In the genomic region with DNA sequence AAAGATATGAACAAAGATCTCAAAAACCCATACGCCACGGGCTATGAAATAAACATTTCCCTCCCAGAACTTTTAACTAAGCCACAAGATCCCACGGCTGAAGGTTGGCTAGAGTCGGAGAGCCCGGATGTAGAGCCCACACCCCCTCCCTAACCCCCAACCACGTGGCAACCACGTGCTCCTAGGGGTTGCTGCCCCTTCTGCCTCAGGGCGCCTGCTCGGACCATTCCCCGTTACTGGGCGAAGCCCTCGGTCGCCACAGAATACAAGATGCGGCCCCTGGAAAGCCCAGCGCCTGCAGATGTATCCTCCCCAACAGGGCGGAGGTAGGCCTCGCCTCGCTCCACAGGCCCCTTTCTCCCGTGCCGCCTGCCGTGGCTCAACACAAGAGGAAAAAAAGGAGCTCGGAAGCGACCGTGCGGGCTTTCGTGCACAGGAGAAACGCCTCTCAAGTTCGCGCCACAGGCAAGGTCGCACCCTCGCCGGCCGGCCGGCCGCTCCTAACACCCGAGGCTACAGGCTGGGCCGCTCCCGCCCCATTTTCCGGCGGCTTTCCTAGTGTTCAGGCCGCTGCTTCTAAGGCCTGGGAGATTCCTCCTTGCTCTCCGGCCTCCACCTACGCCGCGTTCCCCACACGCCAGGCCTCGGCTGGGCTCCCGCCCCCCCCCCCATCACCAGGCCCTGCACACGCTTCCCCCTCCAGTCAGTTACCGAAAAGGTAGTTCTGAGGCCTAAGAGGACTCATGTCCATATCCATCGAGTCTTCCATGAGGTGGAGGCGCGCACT, we compare ENCODE assay signal across 1 mouse cellular context.
A peak's percentile ranks its signal among the peaks of the same experiment; 100 is the strongest.
TF ChIP-seq lines count a peak whose summit lies in the region.

No protein-coding gene starts in this region.

TF ChIP-seq in CH12.LX, 34 proteins besides CTCF, POLR2A, EP300 and RAD21:
- TF ChIP-seq CHD2 (IDR thresholded peaks at IDR 0.05; ENCODE audit: low read length) (peak; percentile 47; the same call in 1 of the 2 replicates), ZNF384 (IDR thresholded peaks at IDR 0.05; ENCODE audit: low read depth, low read length) (no peak), TCF12 (IDR thresholded peaks at IDR 0.05; ENCODE audit: low read depth, low read length) (0 out of 2 replicates have a peak, but pooled peaks have one; percentile 17), SIN3A (IDR thresholded peaks at IDR 0.05; ENCODE audit: low read length) (peak; percentile 90), JUN (IDR thresholded peaks at IDR 0.05; ENCODE audit: insufficient read depth, low read depth, low read length) (no peak), ZMIZ1 (IDR thresholded peaks at IDR 0.05; ENCODE audit: low read depth, low read length) (0 out of 2 replicates have a peak, but pooled peaks have one; percentile 67), SMC3 (IDR thresholded peaks at IDR 0.05; ENCODE audit: low read depth, low read length) (no peak), ZC3H11A (IDR thresholded peaks at IDR 0.05; ENCODE audit: low read depth, low read length) (no peak), ETS1 (conservative IDR thresholded peaks at IDR 0.05; ENCODE audit: low read depth, low read length) (no peak), GABPA (IDR thresholded peaks at IDR 0.05; ENCODE audit: insufficient replicate concordance, low read depth, low read length) (no peak), PAX5 (IDR thresholded peaks at IDR 0.05; ENCODE audit: low read length) (no peak), IRF4 (IDR thresholded peaks at IDR 0.05; ENCODE audit: low read depth, low read length) (peak; percentile 4; the same call in 1 of the 2 replicates), ELF1 (IDR thresholded peaks at IDR 0.05; ENCODE audit: low read depth, low read length) (no peak), MEF2A (IDR thresholded peaks at IDR 0.05; ENCODE audit: borderline replicate concordance, low read depth, low read length) (0 out of 2 replicates have a peak, but pooled peaks have one; percentile 10), RCOR1 (conservative IDR thresholded peaks at IDR 0.05; ENCODE audit: low read depth, low read length) (peak; percentile 78; the same call in 1 of the 2 replicates), MYC (IDR thresholded peaks at IDR 0.05; ENCODE audit: low read depth, low read length) (peak; percentile 100), USF1 (IDR thresholded peaks at IDR 0.05; ENCODE audit: low read depth, low read length) (peak; percentile 83), CHD1 (IDR thresholded peaks at IDR 0.05; ENCODE audit: low read depth, low read length) (peak; percentile 82; the same call in 1 of the 2 replicates), HCFC1 (IDR thresholded peaks at IDR 0.05; ENCODE audit: low read depth, low read length) (peak; percentile 58), MAX (IDR thresholded peaks at IDR 0.05; ENCODE audit: low read length) (peak; percentile 100), ZKSCAN1 (IDR thresholded peaks at IDR 0.05; ENCODE audit: borderline replicate concordance, low read depth, low read length) (no peak), UBTF (IDR thresholded peaks at IDR 0.05; ENCODE audit: low read depth, low read length) (no peak), NRF1 (IDR thresholded peaks at IDR 0.05; ENCODE audit: low read depth, low read length) (peak; percentile 58), POLR2AphosphoS2 (IDR thresholded peaks at IDR 0.05; ENCODE audit: low read depth, low read length) (peak; percentile 89; the same call in 1 of the 2 replicates), KAT2A (IDR thresholded peaks at IDR 0.05; ENCODE audit: insufficient replicate concordance, low read length) (no peak), E2F4 (IDR thresholded peaks at IDR 0.05; ENCODE audit: insufficient replicate concordance, low read depth, low read length) (no peak), BHLHE40 (IDR thresholded peaks at IDR 0.05; ENCODE audit: low read depth, low read length) (peak; percentile 85), USF2 (conservative IDR thresholded peaks at IDR 0.05; ENCODE audit: low read depth, low read length) (peak; percentile 61), MXI1 (IDR thresholded peaks at IDR 0.05; ENCODE audit: low read depth, low read length) (peak; percentile 100), JUND (conservative IDR thresholded peaks at IDR 0.05; ENCODE audit: low read depth, low read length) (no peak), MAZ (IDR thresholded peaks at IDR 0.05; ENCODE audit: low read depth, low read length) (peak; percentile 54)
